Mouse (Mus musculus) stomach, postnatal 0 days (tissue): ENCODE results near the gene Amotl2. TPM values are rescaled to one million over a fixed set of nuclear protein-coding genes. Genes with fewer than 3 reads are reported as not detected.

Source experiments
- ATAC-seq: fragments of 200-750 bp; cut with Nextera tagmentation; 2 replicates; pipeline ENCODE4 v1.8.0; 2017; ENCODE audit not compliant: low FRiP score, low TSS enrichment
- DNase-seq: peaks from one replicate; pipeline ENCODE4 v3.0.0-alpha.2; 2016; ENCODE audit warnings: low spot score
- H3K27ac ChIP-seq: fragments of 300-500 bp; sonication (generic); replicated peaks from 2 replicates; pipeline ENCODE4 v1.5.1; 2014; ENCODE audit warnings: mild to moderate bottlenecking, control low read depth
- H3K27me3 ChIP-seq: fragments of 300-500 bp; sonication (generic); 2 replicates; pipeline ENCODE4 v1.6.1; 2014; ENCODE audit warnings: low read length; ENCODE audit not compliant: control insufficient read depth, insufficient read depth
- H3K36me3 ChIP-seq: fragments of 300-500 bp; sonication (generic); 2 replicates; pipeline ENCODE4 v1.6.1; 2014; ENCODE audit warnings: low read length, mixed read lengths; ENCODE audit not compliant: control insufficient read depth, insufficient read depth
- H3K4me1 ChIP-seq: fragments of 300-500 bp; sonication (generic); replicated peaks from 2 replicates; pipeline ENCODE4 v1.6.1; 2014; ENCODE audit warnings: antibody characterized with exemption; ENCODE audit not compliant: control insufficient read depth, insufficient read depth
- H3K4me2 ChIP-seq: fragments of 300-500 bp; sonication (generic); replicated peaks from 2 replicates; pipeline ENCODE4 v1.6.1; 2014; ENCODE audit warnings: low read depth, mild to moderate bottlenecking, control low read depth, moderate library complexity
- H3K4me3 ChIP-seq: fragments of 300-500 bp; sonication (generic); 2 replicates; pipeline ENCODE4 v1.5.1; 2014; ENCODE audit warnings: low read depth, low read length, control low read depth
- H3K9ac ChIP-seq: fragments of 300-500 bp; sonication (generic); 2 replicates; pipeline ENCODE4 v1.6.1; 2014; ENCODE audit warnings: mild to moderate bottlenecking, low read length, control low read depth, mixed read lengths
- H3K9me3 ChIP-seq: fragments of 300-500 bp; sonication (generic); 2 replicates; pipeline ENCODE4 v1.6.1; 2016; ENCODE audit warnings: low read length; ENCODE audit not compliant: control insufficient read depth
- CTCF ChIP-seq: IDR thresholded peaks from 2 replicates; pipeline ENCODE4 v1.5.1; 2016; ENCODE audit warnings: antibody characterized with exemption, low read depth, mild to moderate bottlenecking, moderate library complexity
- EP300 ChIP-seq: optimal IDR thresholded peaks from 2 replicates; pipeline ENCODE3; 2016; ENCODE audit warnings: antibody characterized with exemption
- WGBS: fragments of 180-500 bp; shearing (Covaris S2); extraction: QIAGEN DNeasy Blood & Tissue Kit; methylation state at CpG from one replicate; pipeline ENCODE4 v1.1.7; 2014; 5-methylcytosine and 5-hydroxymethylcytosine counted together
- polyA plus RNA-seq: library from polyadenylated mRNA; unstranded; fragments of >200 nt; fragmentation: Nextera tagmentation; extraction: Ambion mirVana; gene quantifications from 2 replicates; pipeline ENCODE4 v1.2.1, GENCODE M21; 2015

The Amotl2 gene
- polyA plus RNA-seq, 1 experiment from 2014 or later = 18.6 TPM

GRCm38 (mm10) chr9:102687943-102688342 lies 28.5 kb upstream of the Amotl2 start:
- peaks cover 5% of the 10 kb centered on the region for H3K4me1 ChIP-seq
- DNase-seq (no peak), ATAC-seq (no peak)
- no peaks in the 10 kb centered on the region for H3K36me3 ChIP-seq
- no peaks in the 10 kb centered on the region for H3K27me3 ChIP-seq
- no peak overlapping the region for H3K27ac ChIP-seq
- H3K9ac ChIP-seq = no peak overlapping the region
- TF ChIP-seq EP300 (no peak), CTCF (no peak)
- 33% methylated on average over 4 of the region's 4 CpGs for WGBS
- H3K9me3 ChIP-seq = no peaks in the 10 kb centered on the region
- H3K4me3 ChIP-seq = no peak overlapping the region
- no peak overlapping the region for H3K4me2 ChIP-seq

- Histone ChIP-seq H3K9me3 (no peaks in the 10 kb centered on the region), H3K27me3 (no peaks in the 10 kb centered on the region), H3K9ac (peak overlapping the region; percentile 43), H3K27ac (no peak overlapping the region), H3K36me3 (no peaks in the 10 kb centered on the region), H3K4me1 (peaks cover 5% of the 10 kb centered on the region), H3K4me3 (peak overlapping the region; percentile 45), H3K4me2 (peak overlapping the region; percentile 98)
- ATAC-seq (peak; percentile 61), DNase-seq (peak; percentile 36)
- WGBS = 12% methylated on average over 13 of the region's 13 CpGs
- TF ChIP-seq CTCF = no peak
These were observed 27.0 kb upstream of the Amotl2 start for GRCm38 (mm10) chr9:102689406-102689939.

- peaks cover 5% of the 10 kb centered on the region for H3K4me1 ChIP-seq
- peak overlapping the region; percentile 98 for H3K4me2 ChIP-seq
- H3K9ac ChIP-seq = peak overlapping the region; percentile 43
- peak overlapping the region; percentile 45 for H3K4me3 ChIP-seq
- H3K9me3 ChIP-seq = no peaks in the 10 kb centered on the region
- no peaks in the 10 kb centered on the region for H3K27me3 ChIP-seq
- peak; percentile 53 for ATAC-seq
- no peak overlapping the region; the same call in 1 of the 2 replicates for H3K27ac ChIP-seq
- under 1% methylated on average over 44 of the region's 44 CpGs for WGBS
- no peaks in the 10 kb centered on the region for H3K36me3 ChIP-seq
- TF ChIP-seq CTCF (no peak), EP300 (no peak)
- peak; percentile 44 for DNase-seq
These were observed 26.4 kb upstream of the Amotl2 start for GRCm38 (mm10) chr9:102689940-102690642.

GRCm38 (mm10) chr9:102690891-102691290 lies 25.6 kb upstream of the Amotl2 start:
- ATAC-seq (no peak), DNase-seq (no peak)
- H3K4me1 ChIP-seq = peaks cover 5% of the 10 kb centered on the region
- H3K4me3 ChIP-seq = peak overlapping the region; percentile 45
- no peaks in the 10 kb centered on the region for H3K27me3 ChIP-seq
- no peak overlapping the region for H3K27ac ChIP-seq
- no peak for TF ChIP-seq EP300
- H3K36me3 ChIP-seq = no peaks in the 10 kb centered on the region
- WGBS = 24% methylated on average over 15 of the region's 15 CpGs
- H3K9ac ChIP-seq = no peak overlapping the region
- H3K4me2 ChIP-seq = peak overlapping the region; percentile 98
- no peaks in the 10 kb centered on the region for H3K9me3 ChIP-seq

GRCm38 (mm10) chr9:102692564-102693475 lies 23.7 kb upstream of the Amotl2 start:
- Histone ChIP-seq H3K4me1 (peaks cover 5% of the 10 kb centered on the region), H3K27me3 (no peaks in the 10 kb centered on the region), H3K27ac (no peak overlapping the region), H3K4me2 (no peak overlapping the region), H3K4me3 (no peak overlapping the region), H3K9ac (no peak overlapping the region), H3K9me3 (no peaks in the 10 kb centered on the region), H3K36me3 (no peaks in the 10 kb centered on the region)
- WGBS = 46% methylated on average over 9 of the region's 9 CpGs
- TF ChIP-seq EP300 (no peak), CTCF (no peak)
- peak; percentile 18; the same call in 1 of the 2 replicates for ATAC-seq
- DNase-seq = no peak
